Mouse (Mus musculus) cortical plate, adult 2 months (tissue): Measurements from ENCODE around the gene Aldh1l1.

Experiments used
- CTCF ChIP-seq: fragments of 200-500 bp; IDR thresholded peaks from 2 replicates; pipeline ENCODE4 v1.5.1; 2011; ENCODE audit warnings: mild to moderate bottlenecking, control low read depth, low read length; ENCODE audit not compliant: insufficient read depth; ENCODE audit errors: extremely low read depth
- POLR2A ChIP-seq: fragments of 200-500 bp; IDR thresholded peaks from 2 replicates; pipeline ENCODE4 v1.6.1; 2011; ENCODE audit warnings: mild to moderate bottlenecking, low read length, control low read depth; ENCODE audit not compliant: insufficient read depth; ENCODE audit errors: extremely low read depth

DNA sequence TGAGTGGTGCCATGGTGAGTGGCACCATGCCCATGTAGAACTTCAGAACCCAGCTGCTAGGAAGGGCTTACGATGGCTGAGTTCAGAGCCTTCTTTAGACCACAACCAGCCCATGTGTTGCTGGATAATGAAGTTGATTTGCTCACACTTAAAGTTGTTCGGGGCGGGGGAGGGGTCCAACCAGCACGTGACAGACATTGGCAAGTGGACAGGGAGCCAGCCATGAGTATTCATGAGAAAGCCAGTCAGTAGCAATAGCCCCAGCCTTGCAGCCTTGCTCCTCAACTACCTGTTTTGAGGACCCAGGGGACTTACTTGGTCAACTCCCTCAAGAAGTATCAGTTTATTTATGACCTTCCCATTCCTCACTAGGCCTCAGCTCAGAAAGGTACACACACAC is 158.7 kb downstream of the Aldh1l1 start:
- TF ChIP-seq CTCF (no peak), POLR2A (no peak)
